Mouse (Mus musculus) midbrain, postnatal 0 days (tissue): ENCODE measurements at regions not wholly inside any gene's neighbourhood (a gene's known extent, or its start where the extent isn't known, plus 50 kb on each side); places are given as distances from the start of the nearest gene placed in this dataset.

Experiments
- ATAC-seq: fragments of 200-750 bp; cut with Nextera tagmentation; 2 replicates; pipeline ENCODE4 v1.8.0; 2017; ENCODE audit warnings: moderate number of reproducible peaks, mild to moderate bottlenecking, moderate TSS enrichment, moderate library complexity; ENCODE audit not compliant: low FRiP score
- DNase-seq: peaks from one replicate; pipeline ENCODE4 v3.0.0-alpha.2; 2015; ENCODE audit warnings: low spot score
- H3K27ac ChIP-seq: fragments of 300-500 bp; sonication (generic); 2 replicates; pipeline ENCODE4 v1.5.1; 2014; ENCODE audit warnings: low read depth, mild to moderate bottlenecking, low read length, mixed read lengths
- H3K27me3 ChIP-seq: fragments of 300-500 bp; sonication (generic); 2 replicates; pipeline ENCODE4 v1.6.1; 2014; ENCODE audit warnings: low read length, control low read depth, mixed read lengths; ENCODE audit not compliant: insufficient read depth
- H3K36me3 ChIP-seq: fragments of 300-500 bp; sonication (generic); 2 replicates; pipeline ENCODE4 v1.6.1; 2014; ENCODE audit warnings: low read length, control low read depth, mixed read lengths; ENCODE audit not compliant: insufficient read depth
- H3K4me1 ChIP-seq: fragments of 300-500 bp; sonication (generic); 2 replicates; pipeline ENCODE4 v1.6.1; 2014; ENCODE audit warnings: mild to moderate bottlenecking, control low read depth, antibody characterized with exemption, low read length, mixed read lengths; ENCODE audit not compliant: insufficient read depth
- H3K4me2 ChIP-seq: fragments of 300-500 bp; sonication (generic); 2 replicates; pipeline ENCODE4 v1.6.1; 2014; ENCODE audit warnings: low read depth, mild to moderate bottlenecking, low read length, mixed read lengths; ENCODE audit not compliant: poor library complexity, severe bottlenecking
- H3K4me3 ChIP-seq: fragments of 300-500 bp; sonication (generic); 2 replicates; pipeline ENCODE4 v1.5.1; 2014; ENCODE audit warnings: low read depth, mild to moderate bottlenecking, low read length, moderate library complexity
- H3K9ac ChIP-seq: fragments of 300-500 bp; sonication (generic); replicated peaks from 2 replicates; pipeline ENCODE4 v1.6.1; 2014; ENCODE audit warnings: mild to moderate bottlenecking, low read length, moderate library complexity, mixed read lengths; ENCODE audit not compliant: poor library complexity, severe bottlenecking
- H3K9me3 ChIP-seq: fragments of 300-500 bp; sonication (generic); 2 replicates; pipeline ENCODE4 v1.6.1; 2016; ENCODE audit warnings: low read length, control low read depth
- CTCF ChIP-seq: IDR thresholded peaks from 2 replicates; pipeline ENCODE4 v1.5.1; 2016; ENCODE audit warnings: antibody characterized with exemption, mild to moderate bottlenecking
- WGBS: fragments of 180-500 bp; shearing (Covaris S2); extraction: QIAGEN DNeasy Blood & Tissue Kit; methylation state at CpG from one replicate; pipeline ENCODE4 v1.1.7; 2014; 5-methylcytosine and 5-hydroxymethylcytosine counted together

- Histone ChIP-seq H3K9ac (no peak overlapping the region), H3K27me3 (no peaks in the 10 kb centered on the region), H3K36me3 (no peaks in the 10 kb centered on the region), H3K4me3 (no peak overlapping the region), H3K27ac (no peak overlapping the region), H3K4me2 (no peak overlapping the region), H3K9me3 (no peaks in the 10 kb centered on the region), H3K4me1 (no peaks in the 10 kb centered on the region)
- DNase-seq (no peak), ATAC-seq (no peak)
- no peak for TF ChIP-seq CTCF
Observed at GRCm38 (mm10) chr2:63706643-63707042, 391.2 kb downstream of the Fign start.

- Histone ChIP-seq H3K4me2 (no peak overlapping the region), H3K9me3 (no peaks in the 10 kb centered on the region), H3K4me1 (no peaks in the 10 kb centered on the region), H3K36me3 (no peaks in the 10 kb centered on the region), H3K27ac (no peak overlapping the region), H3K27me3 (no peaks in the 10 kb centered on the region), H3K9ac (no peak overlapping the region), H3K4me3 (no peak overlapping the region)
- DNase-seq (no peak), ATAC-seq (no peak)
- no peak for TF ChIP-seq CTCF
- 63% methylated on average over 3 of the region's 3 CpGs for WGBS
Observed at GRCm38 (mm10) chr2:63706183-63706582, 391.7 kb downstream of the Fign start.

- TF ChIP-seq CTCF: no peak
- WGBS: 2% methylated on average over 21 of the region's 22 CpGs
- H3K4me2 ChIP-seq: peak overlapping the region; percentile 77
- 0 out of 2 replicates have a peak overlapping the region, but pooled peaks have one; percentile 12 for H3K27ac ChIP-seq
- peak; percentile 71 for DNase-seq
- H3K36me3 ChIP-seq: no peaks in the 10 kb centered on the region
- H3K9ac ChIP-seq: peak overlapping the region; percentile 51; the same call in 1 of the 2 replicates
- no peaks in the 10 kb centered on the region for H3K4me1 ChIP-seq
- ATAC-seq: peak; percentile 68
- H3K9me3 ChIP-seq: no peaks in the 10 kb centered on the region
- H3K4me3 ChIP-seq: peak overlapping the region; percentile 40
- no peaks in the 10 kb centered on the region for H3K27me3 ChIP-seq
Observed at GRCm38 (mm10) chr2:63702333-63703096, 395.3 kb downstream of the Fign start.

- WGBS: 31% methylated on average over 13 of the region's 13 CpGs
- H3K4me1 ChIP-seq: no peaks in the 10 kb centered on the region
- no peak overlapping the region for H3K27ac ChIP-seq
- H3K36me3 ChIP-seq: no peaks in the 10 kb centered on the region
- no peaks in the 10 kb centered on the region for H3K27me3 ChIP-seq
- no peaks in the 10 kb centered on the region for H3K9me3 ChIP-seq
- H3K9ac ChIP-seq: 0 out of 2 replicates have a peak overlapping the region, but pooled peaks have one; percentile 51
- TF ChIP-seq CTCF: no peak
- H3K4me2 ChIP-seq: peak overlapping the region; percentile 77
- ATAC-seq (no peak), DNase-seq (peak; percentile 8)
- H3K4me3 ChIP-seq: peak overlapping the region; percentile 40; the same call in 1 of the 2 replicates
Observed at GRCm38 (mm10) chr2:63701861-63702260, 396.0 kb downstream of the Fign start.

GRCm38 (mm10) chr2:63700255-63700654 lies 397.6 kb downstream of the Fign start:
- peak; percentile 83 for TF ChIP-seq CTCF
- Histone ChIP-seq H3K27me3 (no peaks in the 10 kb centered on the region), H3K4me3 (no peak overlapping the region), H3K4me1 (no peaks in the 10 kb centered on the region), H3K9ac (no peak overlapping the region), H3K9me3 (no peaks in the 10 kb centered on the region), H3K36me3 (no peaks in the 10 kb centered on the region), H3K4me2 (no peak overlapping the region), H3K27ac (no peak overlapping the region)
- 19% methylated on average over 3 of the region's 3 CpGs for WGBS
- peak; percentile 83 for DNase-seq
- ATAC-seq: peak; percentile 72; the same call in 1 of the 2 replicates

GRCm38 (mm10) chr2:63669700-63670099 lies 428.1 kb downstream of the Fign start:
- WGBS: 23% methylated on average over 3 of the region's 3 CpGs
- ATAC-seq (0 out of 2 replicates have a peak, but pooled peaks have one; percentile 27), DNase-seq (peak; percentile 29)
- no peaks in the 10 kb centered on the region for H3K36me3 ChIP-seq
- no peaks in the 10 kb centered on the region for H3K9me3 ChIP-seq
- H3K27ac ChIP-seq: no peak overlapping the region
- H3K4me2 ChIP-seq: no peak overlapping the region
- no peak for TF ChIP-seq CTCF
- no peak overlapping the region for H3K4me3 ChIP-seq
- H3K4me1 ChIP-seq: no peaks in the 10 kb centered on the region
- H3K27me3 ChIP-seq: no peaks in the 10 kb centered on the region
- no peak overlapping the region for H3K9ac ChIP-seq
